Comparison of ENCODE assay signal across 15 mouse cellular contexts in the genomic region with DNA sequence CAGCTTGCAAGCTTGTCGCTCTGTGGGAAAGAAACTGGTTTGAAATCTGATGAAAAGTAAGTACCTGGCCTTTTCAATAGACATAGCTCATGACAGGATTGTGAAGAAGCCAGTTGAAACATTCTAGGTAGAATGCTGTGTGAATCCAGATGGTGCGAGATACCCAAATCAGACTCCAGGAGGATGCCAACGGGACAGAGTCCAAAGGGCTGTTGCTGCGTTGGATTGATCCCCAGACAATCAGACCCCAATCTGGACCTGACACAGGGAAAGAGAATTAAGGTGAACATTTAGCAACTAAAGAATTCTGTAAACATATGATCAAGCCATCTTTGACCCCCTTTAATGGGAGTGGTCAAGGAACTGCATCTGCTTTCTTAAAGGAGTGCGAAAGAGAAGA.
"Had no signal": no experiment of that assay in that cellular context is flagged by ENCODE, and none has a peak within 500 bp of the region (broad histone marks: within the 10 kb centered on the region; RNA-seq: fewer than 3 reads in every experiment).

No protein-coding gene starts in this region.

- H3K27me3 ChIP-seq: neural tube, embryonic 15.5 days; stomach, embryonic 15.5 days had no signal

- H3K9ac ChIP-seq: neural tube, embryonic 15.5 days; stomach, embryonic 15.5 days had no signal

- H3K4me1 ChIP-seq: neural tube, embryonic 15.5 days; stomach, embryonic 15.5 days had no signal

- H3K9me3 ChIP-seq: neural tube, embryonic 15.5 days; stomach, embryonic 15.5 days had no signal

- DNase-seq: retina, postnatal 1 day; right cerebral cortex, adult 18-20 months; right cerebral cortex, postnatal 14 days; right cerebral cortex, postnatal 25 days; right cerebral cortex, postnatal 4 days; spleen, adult 18-20 months; thymus, adult 18-20 months; thymus, adult 2 months; thymus, postnatal 14 days; thymus, postnatal 25 days; thymus, postnatal 36 days; thymus, postnatal 4 days had no signal

- H3K4me3 ChIP-seq: neural tube, embryonic 15.5 days; stomach, embryonic 15.5 days had no signal

- H3K4me2 ChIP-seq: neural tube, embryonic 15.5 days; stomach, embryonic 15.5 days had no signal

- H3K27ac ChIP-seq: neural tube, embryonic 15.5 days; stomach, embryonic 15.5 days; stomach, postnatal 0 days had no signal

- H3K36me3 ChIP-seq: neural tube, embryonic 15.5 days; stomach, embryonic 15.5 days had no signal
